Mouse (Mus musculus): Measurements from ENCODE around the gene Cep112. TPM values are rescaled to one million over a fixed set of nuclear protein-coding genes. Genes with fewer than 3 reads are reported as not detected.

Cep112 gene
- 15.3 and 17.2 TPM in 2 replicates for total RNA-seq (2014; rRNA removed)
- 7.3 and 8.6 TPM in 2 replicates for polyA plus RNA-seq (2015; fragmentation: Nextera tagmentation; extraction: Ambion mirVana)

GRCm38 (mm10) chr11:108424889-108425591 lies at the start of gene Cep112:
Gene Cep112 (plus strand): TSS chr11:108425192.
- ATAC-seq (peak; percentile 96), DNase-seq (peak; percentile 98)
- H3K9ac ChIP-seq: peak within 1 kb of the TSS; percentile 39
- peaks cover 14% of the 10 kb centered on the region; the same call in 1 of the 2 replicates for H3K4me1 ChIP-seq (ENCODE audit: insufficient read depth)
- H3K36me3 ChIP-seq (ENCODE audit: insufficient read depth): no peaks in the 10 kb centered on the region
- H3K4me2 ChIP-seq (ENCODE audit: low read depth): peak within 1 kb of the TSS; percentile 58
- H3K9me3 ChIP-seq (ENCODE audit: low read length): no peaks in the 10 kb centered on the region
- H3K27me3 ChIP-seq (ENCODE audit: insufficient read depth, low read length): no peaks in the 10 kb centered on the region
- no peak for TF ChIP-seq CTCF (IDR thresholded peaks at IDR 0.05; ENCODE audit: low read depth)
- WGBS: under 1% methylated on average over 61 of the region's 61 CpGs
- H3K27ac ChIP-seq (ENCODE audit: low read depth, low read length): peak within 1 kb of the TSS; percentile 35; the same call in 1 of the 2 replicates
- H3K4me3 ChIP-seq (ENCODE audit: low read depth, low read length): peak within 1 kb of the TSS; percentile 64

- no peak overlapping the region for H3K4me2 ChIP-seq (ENCODE audit: low read depth)
- H3K36me3 ChIP-seq (ENCODE audit: insufficient read depth): no peaks in the 10 kb centered on the region
- H3K9me3 ChIP-seq (ENCODE audit: low read length): no peaks in the 10 kb centered on the region
- no peaks in the 10 kb centered on the region for H3K27me3 ChIP-seq (ENCODE audit: insufficient read depth, low read length)
- WGBS: 92% methylated on average over 7 of the region's 7 CpGs
- H3K4me1 ChIP-seq (ENCODE audit: insufficient read depth): 0 out of 2 replicates have a peak, but pooled peaks cover 3% of the 10 kb centered on the region
- H3K9ac ChIP-seq: no peak overlapping the region
- no peak for TF ChIP-seq CTCF (IDR thresholded peaks at IDR 0.05; ENCODE audit: low read depth)
- ATAC-seq: no peak
- no peak for DNase-seq
- H3K4me3 ChIP-seq (ENCODE audit: low read depth, low read length): no peak overlapping the region
- H3K27ac ChIP-seq (ENCODE audit: low read depth, low read length): no peak overlapping the region
Measured at GRCm38 (mm10) chr11:108376815-108377214, 48.2 kb upstream of the Cep112 start.

- Histone ChIP-seq H3K9me3 (ENCODE audit: low read length) (no peaks in the 10 kb centered on the region), H3K4me3 (ENCODE audit: low read depth, low read length) (0 out of 2 replicates have a peak overlapping the region, but pooled peaks have one; percentile 9), H3K36me3 (ENCODE audit: insufficient read depth) (no peaks in the 10 kb centered on the region), H3K4me1 (ENCODE audit: insufficient read depth) (0 out of 2 replicates have a peak, but pooled peaks cover 3% of the 10 kb centered on the region), H3K27me3 (ENCODE audit: insufficient read depth, low read length) (no peaks in the 10 kb centered on the region), H3K9ac (no peak overlapping the region), H3K27ac (ENCODE audit: low read depth, low read length) (no peak overlapping the region), H3K4me2 (ENCODE audit: low read depth) (peak overlapping the region; percentile 45)
- TF ChIP-seq CTCF (IDR thresholded peaks at IDR 0.05; ENCODE audit: low read depth): peak; percentile 98
- peak; percentile 95 for DNase-seq
- peak; percentile 98 for ATAC-seq
- 17% methylated on average over 19 of the region's 19 CpGs for WGBS
Measured at GRCm38 (mm10) chr11:108377680-108378362, 47.2 kb upstream of the Cep112 start.

GRCm38 (mm10) chr11:108378363-108378751 lies 46.6 kb upstream of the Cep112 start:
- TF ChIP-seq CTCF (IDR thresholded peaks at IDR 0.05; ENCODE audit: low read depth): no peak
- 71% methylated on average over 4 of the region's 4 CpGs for WGBS
- Histone ChIP-seq H3K27ac (ENCODE audit: low read depth, low read length) (no peak overlapping the region), H3K9me3 (ENCODE audit: low read length) (no peaks in the 10 kb centered on the region), H3K4me3 (ENCODE audit: low read depth, low read length) (no peak overlapping the region), H3K4me2 (ENCODE audit: low read depth) (no peak overlapping the region), H3K36me3 (ENCODE audit: insufficient read depth) (no peaks in the 10 kb centered on the region), H3K27me3 (ENCODE audit: insufficient read depth, low read length) (no peaks in the 10 kb centered on the region), H3K9ac (no peak overlapping the region), H3K4me1 (ENCODE audit: insufficient read depth) (0 out of 2 replicates have a peak, but pooled peaks cover 3% of the 10 kb centered on the region)
- ATAC-seq: no peak
- no peak for DNase-seq

GRCm38 (mm10) chr11:108382664-108383063 lies 42.3 kb upstream of the Cep112 start:
- no peaks in the 10 kb centered on the region for H3K36me3 ChIP-seq (ENCODE audit: insufficient read depth)
- no peak overlapping the region for H3K4me2 ChIP-seq (ENCODE audit: low read depth)
- no peaks in the 10 kb centered on the region for H3K27me3 ChIP-seq (ENCODE audit: insufficient read depth, low read length)
- no peak overlapping the region for H3K9ac ChIP-seq
- TF ChIP-seq CTCF (IDR thresholded peaks at IDR 0.05; ENCODE audit: low read depth): no peak
- no peak for DNase-seq
- WGBS: 77% methylated on average over 3 of the region's 3 CpGs
- ATAC-seq: no peak
- no peak overlapping the region for H3K27ac ChIP-seq (ENCODE audit: low read depth, low read length)
- no peak overlapping the region for H3K4me3 ChIP-seq (ENCODE audit: low read depth, low read length)
- H3K9me3 ChIP-seq (ENCODE audit: low read length): no peaks in the 10 kb centered on the region
- 0 out of 2 replicates have a peak, but pooled peaks cover 3% of the 10 kb centered on the region for H3K4me1 ChIP-seq (ENCODE audit: insufficient read depth)

- Histone ChIP-seq H3K4me1 (ENCODE audit: insufficient read depth) (no peaks in the 10 kb centered on the region), H3K36me3 (ENCODE audit: insufficient read depth) (no peaks in the 10 kb centered on the region), H3K27ac (ENCODE audit: low read depth, low read length) (no peak overlapping the region), H3K4me3 (ENCODE audit: low read depth, low read length) (no peak overlapping the region), H3K27me3 (ENCODE audit: insufficient read depth, low read length) (no peaks in the 10 kb centered on the region), H3K9ac (no peak overlapping the region), H3K9me3 (ENCODE audit: low read length) (no peaks in the 10 kb centered on the region), H3K4me2 (ENCODE audit: low read depth) (no peak overlapping the region)
- peak; percentile 10 for DNase-seq
- 50% methylated on average over 4 of the region's 4 CpGs for WGBS
- TF ChIP-seq CTCF (IDR thresholded peaks at IDR 0.05; ENCODE audit: low read depth): no peak
- no peak for ATAC-seq
Measured at GRCm38 (mm10) chr11:108384920-108385665, 39.9 kb upstream of the Cep112 start.

Data from forebrain, postnatal 0 days (tissue).